Mouse (Mus musculus) T-cell, adult 2 months (primary cell): ENCODE data around the gene Syne1.

Source experiments
- DNase-seq: peaks from one replicate; pipeline ENCODE4 v3.0.0; 2022; ENCODE audit warnings: low spot score

Syne1 gene

GRCm38 (mm10) chr10:5305555-5305954 is 245.7 kb downstream of the Syne1 start:
- no peak for DNase-seq

- DNase-seq, result no peak
These were observed 255.9 kb downstream of the Syne1 start for GRCm38 (mm10) chr10:5295291-5295891.

- DNase-seq, result no peak
These were observed 261.7 kb downstream of the Syne1 start for GRCm38 (mm10) chr10:5289575-5289909.

- DNase-seq, result no peak
These were observed 262.3 kb downstream of the Syne1 start for GRCm38 (mm10) chr10:5288716-5289574.

- DNase-seq, result no peak
These were observed 263.0 kb downstream of the Syne1 start for GRCm38 (mm10) chr10:5288262-5288661.

- no peak for DNase-seq
These were observed 275.5 kb downstream of the Syne1 start for GRCm38 (mm10) chr10:5275769-5276168.

- DNase-seq, result no peak
These were observed 280.6 kb downstream of the Syne1 start for GRCm38 (mm10) chr10:5270641-5271040.

- no peak for DNase-seq
These were observed 286.9 kb downstream of the Syne1 start for GRCm38 (mm10) chr10:5264418-5264817.

GRCm38 (mm10) chr10:5262636-5263035 is 288.6 kb downstream of the Syne1 start:
- no peak for DNase-seq

GRCm38 (mm10) chr10:5256686-5257085 is 294.6 kb downstream of the Syne1 start:
- DNase-seq, result no peak

- DNase-seq, result no peak
These were observed 297.5 kb downstream of the Syne1 start for GRCm38 (mm10) chr10:5253752-5254151.

- no peak for DNase-seq
These were observed 300.6 kb downstream of the Syne1 start for GRCm38 (mm10) chr10:5250702-5251101.

GRCm38 (mm10) chr10:5239680-5240079 is 311.6 kb downstream of the Syne1 start:
- DNase-seq, result no peak

- DNase-seq, result no peak
These were observed 314.4 kb downstream of the Syne1 start for GRCm38 (mm10) chr10:5236926-5237325.

GRCm38 (mm10) chr10:5236171-5236570 is 315.1 kb downstream of the Syne1 start:
- DNase-seq, result no peak

- DNase-seq, result no peak
These were observed 316.4 kb downstream of the Syne1 start for GRCm38 (mm10) chr10:5234721-5235501.

- DNase-seq, result no peak
These were observed 322.2 kb downstream of the Syne1 start for GRCm38 (mm10) chr10:5229129-5229528.

GRCm38 (mm10) chr10:5227395-5228076 is 323.7 kb downstream of the Syne1 start:
- peak; percentile 39 for DNase-seq

- no peak for DNase-seq
These were observed 335.3 kb downstream of the Syne1 start for GRCm38 (mm10) chr10:5215943-5216342.

GRCm38 (mm10) chr10:5207905-5208641 is 343.2 kb downstream of the Syne1 start:
- DNase-seq, result no peak

- no peak for DNase-seq
These were observed 345.3 kb downstream of the Syne1 start for GRCm38 (mm10) chr10:5205977-5206376.

GRCm38 (mm10) chr10:5205570-5205969 is 345.7 kb downstream of the Syne1 start:
- no peak for DNase-seq
